Mouse (Mus musculus): ENCODE measurements around the gene Slc3a1. TPM values are rescaled to one million over a fixed set of nuclear protein-coding genes. Genes with fewer than 3 reads are reported as not detected.

The Slc3a1 gene
- polyA plus RNA-seq, 1 experiment from 2014 or later: 0.58 TPM

DNA sequence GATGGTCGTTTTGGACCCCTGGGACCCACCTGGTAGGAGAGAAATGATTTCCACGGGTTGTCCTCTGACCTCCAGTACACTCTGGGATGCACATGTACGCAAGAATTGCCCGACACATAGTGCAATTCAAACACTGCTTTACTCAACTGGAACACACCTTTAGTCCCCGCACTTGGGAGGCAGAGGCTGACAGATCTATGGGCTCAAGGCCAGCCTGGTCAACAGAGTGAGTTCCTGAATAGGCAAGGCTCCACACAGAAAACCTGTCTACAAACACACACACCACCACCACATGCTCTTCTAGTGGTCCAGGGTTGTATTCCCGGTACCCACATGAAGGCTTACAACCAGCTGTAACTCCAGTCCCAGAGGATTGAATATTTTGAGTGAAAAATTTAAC lies 3.0 kb upstream of the Slc3a1 start:
- Histone ChIP-seq H3K4me2 (replicated peaks; ENCODE audit: low read depth, low read length) (no peak overlapping the region), H3K4me3 (ENCODE audit: low read depth, low read length) (no peak overlapping the region), H3K36me3 (ENCODE audit: control insufficient read depth, insufficient read depth, low read length) (no peaks in the 10 kb centered on the region), H3K27ac (ENCODE audit: low read length) (no peak overlapping the region), H3K9me3 (ENCODE audit: control insufficient read depth, low read depth, low read length) (no peaks in the 10 kb centered on the region), H3K27me3 (ENCODE audit: control insufficient read depth, insufficient read depth, low read length) (no peaks in the 10 kb centered on the region), H3K9ac (replicated peaks; ENCODE audit: low read depth, low read length) (no peak overlapping the region), H3K4me1 (ENCODE audit: control insufficient read depth, insufficient read depth, low read length) (0 out of 2 replicates have a peak, but pooled peaks cover 5% of the 10 kb centered on the region)
- WGBS: 89% methylated on average over 6 of the region's 6 CpGs
- no peak for ATAC-seq (ENCODE audit: insufficient number of reproducible peaks, insufficient read depth, low FRiP score, low read depth)

DNA sequence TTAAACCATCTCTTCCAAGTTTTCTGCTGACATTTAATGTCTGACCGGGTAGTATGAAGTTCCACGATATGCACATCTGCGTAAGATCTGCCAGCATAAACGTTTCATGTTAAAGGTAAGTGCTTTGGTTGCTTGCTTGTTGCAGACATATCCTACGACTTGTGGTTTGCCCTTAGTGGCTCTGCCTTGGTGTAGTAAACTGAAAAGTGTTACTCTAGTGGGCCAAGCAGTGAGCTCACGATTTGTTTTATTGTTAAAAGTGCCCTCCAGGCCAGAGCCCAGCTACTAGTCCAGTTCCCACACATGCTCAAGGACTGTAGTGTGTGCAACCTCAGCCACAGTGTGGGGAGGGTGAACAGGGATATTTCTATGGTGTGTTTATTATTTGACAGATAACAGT lies 1.7 kb upstream of the Slc3a1 start:
- Histone ChIP-seq H3K27me3 (ENCODE audit: control insufficient read depth, insufficient read depth, low read length) (no peaks in the 10 kb centered on the region), H3K4me1 (ENCODE audit: control insufficient read depth, insufficient read depth, low read length) (0 out of 2 replicates have a peak, but pooled peaks cover 5% of the 10 kb centered on the region), H3K36me3 (ENCODE audit: control insufficient read depth, insufficient read depth, low read length) (no peaks in the 10 kb centered on the region), H3K9ac (replicated peaks; ENCODE audit: low read depth, low read length) (no peak overlapping the region), H3K27ac (ENCODE audit: low read length) (no peak overlapping the region), H3K9me3 (ENCODE audit: control insufficient read depth, low read depth, low read length) (no peaks in the 10 kb centered on the region), H3K4me2 (replicated peaks; ENCODE audit: low read depth, low read length) (no peak overlapping the region), H3K4me3 (ENCODE audit: low read depth, low read length) (no peak overlapping the region)
- 86% methylated on average over 6 of the region's 6 CpGs for WGBS
- ATAC-seq (ENCODE audit: insufficient number of reproducible peaks, insufficient read depth, low FRiP score, low read depth): no peak

GRCm38 (mm10) chr17:85027247-85027646 lies 929 bp upstream of the Slc3a1 start:
- H3K27me3 ChIP-seq (ENCODE audit: control insufficient read depth, insufficient read depth, low read length): no peaks in the 10 kb centered on the region
- no peak overlapping the region for H3K27ac ChIP-seq (ENCODE audit: low read length)
- H3K9me3 ChIP-seq (ENCODE audit: control insufficient read depth, low read depth, low read length): no peaks in the 10 kb centered on the region
- H3K4me1 ChIP-seq (ENCODE audit: control insufficient read depth, insufficient read depth, low read length): 0 out of 2 replicates have a peak, but pooled peaks cover 5% of the 10 kb centered on the region
- H3K36me3 ChIP-seq (ENCODE audit: control insufficient read depth, insufficient read depth, low read length): no peaks in the 10 kb centered on the region
- no peak overlapping the region for H3K9ac ChIP-seq (replicated peaks; ENCODE audit: low read depth, low read length)
- no peak overlapping the region for H3K4me2 ChIP-seq (replicated peaks; ENCODE audit: low read depth, low read length)
- 66% methylated on average over 3 of the region's 3 CpGs for WGBS
- ATAC-seq (ENCODE audit: insufficient number of reproducible peaks, insufficient read depth, low FRiP score, low read depth): no peak
- no peak overlapping the region for H3K4me3 ChIP-seq (ENCODE audit: low read depth, low read length)

DNA sequence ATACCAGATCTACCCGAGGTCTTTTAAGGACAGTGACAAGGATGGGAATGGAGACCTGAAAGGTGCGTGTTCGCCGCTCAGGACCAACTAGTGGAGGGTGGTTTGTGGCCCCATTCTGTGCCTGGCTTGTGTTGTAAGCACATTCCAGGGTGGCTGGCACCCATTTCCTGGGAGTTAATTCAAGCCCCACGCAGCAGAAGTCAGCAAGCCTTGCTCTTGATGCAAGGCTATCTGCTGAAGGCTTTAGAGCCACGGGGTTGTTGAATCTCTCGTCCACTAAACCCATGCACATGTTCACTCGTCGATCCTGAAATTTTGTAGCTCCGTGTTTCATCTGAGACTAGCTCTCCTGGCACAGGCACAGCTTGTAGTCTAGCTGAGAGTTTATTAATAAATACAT lies 621 bp downstream of the Slc3a1 start:
- no peak overlapping the region for H3K4me3 ChIP-seq (ENCODE audit: low read depth, low read length)
- H3K4me1 ChIP-seq (ENCODE audit: control insufficient read depth, insufficient read depth, low read length): 0 out of 2 replicates have a peak, but pooled peaks cover 2% of the 10 kb centered on the region
- no peaks in the 10 kb centered on the region for H3K27me3 ChIP-seq (ENCODE audit: control insufficient read depth, insufficient read depth, low read length)
- H3K36me3 ChIP-seq (ENCODE audit: control insufficient read depth, insufficient read depth, low read length): no peaks in the 10 kb centered on the region
- no peak overlapping the region for H3K9ac ChIP-seq (replicated peaks; ENCODE audit: low read depth, low read length)
- no peak overlapping the region for H3K27ac ChIP-seq (ENCODE audit: low read length)
- WGBS: 92% methylated on average over 10 of the region's 10 CpGs
- no peak for ATAC-seq (ENCODE audit: insufficient number of reproducible peaks, insufficient read depth, low FRiP score, low read depth)
- H3K4me2 ChIP-seq (replicated peaks; ENCODE audit: low read depth, low read length): no peak overlapping the region
- H3K9me3 ChIP-seq (ENCODE audit: control insufficient read depth, low read depth, low read length): no peaks in the 10 kb centered on the region

- no peak for ATAC-seq (ENCODE audit: insufficient number of reproducible peaks, insufficient read depth, low FRiP score, low read depth)
- 0 out of 2 replicates have a peak, but pooled peaks cover 2% of the 10 kb centered on the region for H3K4me1 ChIP-seq (ENCODE audit: control insufficient read depth, insufficient read depth, low read length)
- no peaks in the 10 kb centered on the region for H3K36me3 ChIP-seq (ENCODE audit: control insufficient read depth, insufficient read depth, low read length)
- H3K4me3 ChIP-seq (ENCODE audit: low read depth, low read length): no peak overlapping the region
- H3K9ac ChIP-seq (replicated peaks; ENCODE audit: low read depth, low read length): no peak overlapping the region
- WGBS: 58% methylated on average over 5 of the region's 5 CpGs
- no peak overlapping the region for H3K27ac ChIP-seq (ENCODE audit: low read length)
- H3K4me2 ChIP-seq (replicated peaks; ENCODE audit: low read depth, low read length): no peak overlapping the region
- no peaks in the 10 kb centered on the region for H3K27me3 ChIP-seq (ENCODE audit: control insufficient read depth, insufficient read depth, low read length)
- H3K9me3 ChIP-seq (ENCODE audit: control insufficient read depth, low read depth, low read length): no peaks in the 10 kb centered on the region
These were observed 2.5 kb downstream of the Slc3a1 start for GRCm38 (mm10) chr17:85030651-85031050.

DNA sequence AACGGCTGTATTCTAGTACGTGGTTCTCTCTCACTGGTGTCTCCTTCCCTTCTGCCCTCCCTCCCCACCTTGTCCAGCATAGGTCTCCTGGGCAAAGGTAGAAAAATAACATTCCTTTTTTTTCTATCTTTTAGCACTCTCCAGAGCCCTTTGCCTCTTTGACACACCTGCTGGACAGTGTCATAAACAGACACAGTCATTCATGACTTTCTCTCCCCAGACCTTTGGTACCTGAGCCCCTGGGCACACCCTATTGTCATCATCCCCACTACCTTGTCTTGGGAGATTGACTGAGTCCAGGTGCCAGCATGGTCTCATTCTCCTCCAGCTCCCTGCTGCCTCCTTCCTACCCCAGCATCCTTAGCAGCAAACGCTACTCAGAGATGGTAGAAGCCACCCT lies 4.9 kb downstream of the Slc3a1 start:
- H3K4me1 ChIP-seq (ENCODE audit: control insufficient read depth, insufficient read depth, low read length): 0 out of 2 replicates have a peak, but pooled peaks cover 2% of the 10 kb centered on the region
- no peaks in the 10 kb centered on the region for H3K36me3 ChIP-seq (ENCODE audit: control insufficient read depth, insufficient read depth, low read length)
- H3K9ac ChIP-seq (replicated peaks; ENCODE audit: low read depth, low read length): no peak overlapping the region
- ATAC-seq (ENCODE audit: insufficient number of reproducible peaks, insufficient read depth, low FRiP score, low read depth): no peak
- no peaks in the 10 kb centered on the region for H3K27me3 ChIP-seq (ENCODE audit: control insufficient read depth, insufficient read depth, low read length)
- no peak overlapping the region for H3K27ac ChIP-seq (ENCODE audit: low read length)
- no peaks in the 10 kb centered on the region for H3K9me3 ChIP-seq (ENCODE audit: control insufficient read depth, low read depth, low read length)
- H3K4me3 ChIP-seq (ENCODE audit: low read depth, low read length): no peak overlapping the region
- WGBS: 81% methylated on average over 3 of the region's 3 CpGs
- no peak overlapping the region for H3K4me2 ChIP-seq (replicated peaks; ENCODE audit: low read depth, low read length)

GRCm38 (mm10) chr17:85034068-85034467 lies 5.9 kb downstream of the Slc3a1 start:
- 54% methylated on average over 11 of the region's 11 CpGs for WGBS
- no peak for ATAC-seq (ENCODE audit: insufficient number of reproducible peaks, insufficient read depth, low FRiP score, low read depth)
- Histone ChIP-seq H3K27ac (ENCODE audit: low read length) (no peak overlapping the region), H3K9ac (replicated peaks; ENCODE audit: low read depth, low read length) (no peak overlapping the region), H3K4me1 (ENCODE audit: control insufficient read depth, insufficient read depth, low read length) (no peaks in the 10 kb centered on the region), H3K9me3 (ENCODE audit: control insufficient read depth, low read depth, low read length) (no peaks in the 10 kb centered on the region), H3K27me3 (ENCODE audit: control insufficient read depth, insufficient read depth, low read length) (no peaks in the 10 kb centered on the region), H3K4me3 (ENCODE audit: low read depth, low read length) (no peak overlapping the region), H3K4me2 (replicated peaks; ENCODE audit: low read depth, low read length) (no peak overlapping the region), H3K36me3 (ENCODE audit: control insufficient read depth, insufficient read depth, low read length) (no peaks in the 10 kb centered on the region)

DNA sequence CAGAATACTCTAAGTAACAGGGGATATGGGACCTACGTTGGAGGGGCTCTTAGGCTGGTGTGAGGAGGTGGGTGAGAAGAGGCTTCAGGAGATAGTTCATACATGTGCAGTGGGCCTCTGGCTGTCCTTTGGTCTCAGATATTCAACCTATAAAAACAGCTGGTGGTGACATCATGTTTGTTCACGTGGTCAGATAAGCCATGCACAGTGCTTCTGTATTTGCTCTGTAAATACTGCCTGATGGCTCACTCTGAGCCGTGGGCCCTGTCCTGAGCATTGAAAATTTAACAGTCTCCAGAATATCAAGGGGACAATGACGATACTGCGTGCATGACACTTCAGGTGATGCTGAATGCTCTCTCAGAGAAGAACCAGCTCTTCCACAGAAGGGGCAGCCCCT lies 9.7 kb downstream of the Slc3a1 start:
- no peak overlapping the region for H3K4me2 ChIP-seq (replicated peaks; ENCODE audit: low read depth, low read length)
- no peak overlapping the region for H3K4me3 ChIP-seq (ENCODE audit: low read depth, low read length)
- 59% methylated on average over 5 of the region's 5 CpGs for WGBS
- no peak for ATAC-seq (ENCODE audit: insufficient number of reproducible peaks, insufficient read depth, low FRiP score, low read depth)
- no peak overlapping the region for H3K9ac ChIP-seq (replicated peaks; ENCODE audit: low read depth, low read length)
- no peaks in the 10 kb centered on the region for H3K36me3 ChIP-seq (ENCODE audit: control insufficient read depth, insufficient read depth, low read length)
- no peaks in the 10 kb centered on the region for H3K9me3 ChIP-seq (ENCODE audit: control insufficient read depth, low read depth, low read length)
- no peak overlapping the region for H3K27ac ChIP-seq (ENCODE audit: low read length)
- no peaks in the 10 kb centered on the region for H3K4me1 ChIP-seq (ENCODE audit: control insufficient read depth, insufficient read depth, low read length)
- H3K27me3 ChIP-seq (ENCODE audit: control insufficient read depth, insufficient read depth, low read length): no peaks in the 10 kb centered on the region

- Histone ChIP-seq H3K27ac (ENCODE audit: low read length) (no peak overlapping the region), H3K4me1 (ENCODE audit: control insufficient read depth, insufficient read depth, low read length) (no peaks in the 10 kb centered on the region), H3K9ac (replicated peaks; ENCODE audit: low read depth, low read length) (no peak overlapping the region), H3K4me3 (ENCODE audit: low read depth, low read length) (no peak overlapping the region), H3K4me2 (replicated peaks; ENCODE audit: low read depth, low read length) (no peak overlapping the region), H3K9me3 (ENCODE audit: control insufficient read depth, low read depth, low read length) (no peaks in the 10 kb centered on the region), H3K36me3 (ENCODE audit: control insufficient read depth, insufficient read depth, low read length) (no peaks in the 10 kb centered on the region), H3K27me3 (ENCODE audit: control insufficient read depth, insufficient read depth, low read length) (no peaks in the 10 kb centered on the region)
- no peak for ATAC-seq (ENCODE audit: insufficient number of reproducible peaks, insufficient read depth, low FRiP score, low read depth)
- WGBS: 89% methylated on average over 4 of the region's 4 CpGs
These were observed 10.1 kb downstream of the Slc3a1 start for GRCm38 (mm10) chr17:85038311-85038710.

Measured in stomach, embryonic 14.5 days (tissue).